Mouse (Mus musculus) left cerebral cortex, adult 9 months (tissue): ENCODE results near the gene Hist3h2ba.

Experiments used
- DNase-seq, 2 experiments: peaks; one replicate each; pipeline ENCODE4 v3.0.0; 2022; ENCODE audit warnings: low spot score in 2 of 2

Hist3h2ba gene

DNA sequence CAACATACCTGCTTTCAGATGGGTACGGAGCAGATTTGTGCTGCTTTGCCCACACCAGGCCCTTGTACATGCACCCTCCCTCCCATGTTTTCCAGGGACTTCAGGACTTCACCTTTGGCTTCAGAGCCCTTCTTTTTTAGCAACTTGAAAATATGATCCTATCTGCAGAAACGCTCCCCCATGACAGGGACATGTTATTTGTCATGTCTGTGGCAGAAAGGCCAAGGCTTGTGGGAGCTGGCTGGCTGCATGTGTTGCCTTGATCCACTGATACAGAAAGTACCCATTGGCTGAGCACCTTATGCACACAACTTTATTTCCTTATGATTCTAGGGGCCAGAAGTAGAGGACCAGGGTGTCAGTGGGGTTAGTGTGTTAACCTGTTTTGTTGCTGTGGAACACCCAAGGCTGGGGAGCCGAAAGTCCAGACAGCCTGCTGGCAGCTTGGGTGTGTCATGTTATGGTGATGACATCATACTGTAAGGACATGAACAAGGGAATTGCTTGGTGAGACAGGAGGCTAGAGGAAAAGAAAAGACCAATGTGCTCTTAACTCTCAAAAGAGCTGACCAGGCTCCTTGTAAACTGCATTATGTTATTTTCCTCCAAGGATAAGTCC lies 36.7 kb downstream of the Hist3h2ba start:
- no peak for DNase-seq

DNA sequence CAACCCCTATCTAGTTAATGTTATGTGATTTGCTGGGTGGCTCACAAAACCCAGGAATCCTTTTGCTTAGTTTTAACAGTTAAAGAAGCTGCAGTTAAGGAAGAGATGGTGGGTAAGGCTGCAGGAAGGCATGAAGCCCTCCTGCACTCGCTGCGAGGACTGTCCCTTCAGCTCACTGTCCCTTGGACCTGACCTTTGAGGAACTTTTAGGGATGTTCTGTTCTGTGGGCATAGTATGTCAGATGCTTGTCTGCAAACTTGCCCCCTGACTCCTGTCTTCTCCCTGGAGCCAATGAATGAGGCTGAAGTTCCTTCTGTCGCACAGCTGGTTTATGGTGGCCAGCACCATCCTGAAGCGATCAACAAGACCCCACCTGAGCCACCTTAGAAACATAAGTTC lies 40.4 kb downstream of the Hist3h2ba start:
- DNase-seq = no peak

- no peak for DNase-seq
Observed at GRCm38 (mm10) chr11:58990141-58990540, 41.4 kb downstream of the Hist3h2ba start.

- no peak for DNase-seq
Observed at GRCm38 (mm10) chr11:58990794-58991193, 42.1 kb downstream of the Hist3h2ba start.

DNA sequence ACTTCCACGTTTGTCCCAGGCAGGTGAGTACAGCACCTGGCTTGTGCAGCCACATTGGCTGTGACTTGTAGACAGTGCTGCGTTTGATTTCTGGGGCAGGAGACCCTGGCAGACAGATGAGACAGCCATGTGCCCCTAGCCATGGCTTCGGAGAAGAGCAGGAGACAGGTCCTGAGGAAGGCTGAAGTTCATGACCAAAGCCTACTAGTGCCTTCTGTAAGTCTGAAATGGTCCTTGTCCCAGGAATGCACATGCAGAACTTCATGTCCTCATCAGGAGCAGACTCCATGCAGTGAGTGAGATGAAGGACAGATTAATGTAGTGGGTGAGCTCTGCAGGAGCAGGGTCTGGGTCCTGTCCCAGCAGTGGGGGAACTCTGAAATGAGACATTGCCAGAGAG lies 43.2 kb downstream of the Hist3h2ba start:
- no peak for DNase-seq

DNA sequence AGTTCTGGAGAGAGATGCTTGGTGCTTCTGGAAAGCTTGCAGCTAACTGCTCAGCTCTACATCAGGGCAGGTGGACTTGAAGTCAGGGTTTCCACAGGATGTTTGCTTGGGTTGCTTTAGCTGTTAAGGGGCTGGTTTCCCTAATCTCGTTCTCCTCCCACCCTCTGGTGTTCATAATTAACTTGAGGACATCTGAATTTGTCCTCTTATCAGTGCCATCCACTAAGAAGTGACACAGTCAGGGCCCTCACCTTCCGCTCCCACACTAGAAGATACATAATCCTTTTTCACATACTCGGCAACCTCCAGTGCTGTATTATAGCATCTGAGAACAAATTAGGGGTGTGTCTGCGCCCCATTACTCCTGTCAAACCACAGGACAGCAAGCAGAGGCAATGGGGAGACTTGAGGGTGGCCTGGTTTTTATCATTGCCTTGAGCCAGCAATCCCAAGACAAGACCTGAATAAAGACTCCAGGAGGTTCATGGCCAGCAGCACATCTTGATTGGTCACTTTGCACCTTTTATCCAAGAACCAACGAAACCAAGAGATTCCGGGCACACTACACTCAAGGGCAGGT lies 44.5 kb downstream of the Hist3h2ba start:
- DNase-seq = no peak

GRCm38 (mm10) chr11:58994337-58994826 lies 45.7 kb downstream of the Hist3h2ba start:
- DNase-seq = no peak

GRCm38 (mm10) chr11:58995061-58995806 lies 46.5 kb downstream of the Hist3h2ba start:
- no peak for DNase-seq

- peak in 1 of 2 experiments; percentile 54 for DNase-seq
Observed at GRCm38 (mm10) chr11:58995807-58996370, 47.2 kb downstream of the Hist3h2ba start.

GRCm38 (mm10) chr11:58997541-58997940 lies 48.8 kb downstream of the Hist3h2ba start:
- no peak for DNase-seq
